Mouse (Mus musculus) monocyte, adult 5-6 weeks (primary cell): ENCODE measurements around the gene Mbnl2. TPM values are rescaled to one million over a fixed set of nuclear protein-coding genes. Genes with fewer than 3 reads are reported as not detected.

Source experiments
- ATAC-seq: fragments of 153-309, 156-312 bp; replicated peaks from 2 replicates; pipeline ENCODE4 v1.8.0; 2017; ENCODE audit warnings: mild to moderate bottlenecking; ENCODE audit not compliant: low TSS enrichment, insufficient number of reproducible peaks, severe bottlenecking, poor library complexity, low FRiP score
- total RNA-seq: library from RNA; stranded (forward); fragments of 200-1000, 200-491, 200-594 nt; gene quantifications from 3 replicates; pipeline ENCODE4 v1.2.3, GENCODE M21; 2017

The Mbnl2 gene
- total RNA-seq, 1 experiment from 2014 or later: 77.3 TPM

- ATAC-seq: no peak
These were observed 43.0 kb downstream of the Mbnl2 start for GRCm38 (mm10) chr14:120318326-120318935.

- ATAC-seq: no peak
These were observed 43.7 kb downstream of the Mbnl2 start for GRCm38 (mm10) chr14:120318974-120319731.

- no peak for ATAC-seq
These were observed 46.6 kb downstream of the Mbnl2 start for GRCm38 (mm10) chr14:120322041-120322440.

- ATAC-seq: no peak
These were observed 47.6 kb downstream of the Mbnl2 start for GRCm38 (mm10) chr14:120323111-120323510.

- ATAC-seq: no peak
These were observed 48.8 kb downstream of the Mbnl2 start for GRCm38 (mm10) chr14:120324061-120324791.

- ATAC-seq: no peak
These were observed 49.5 kb downstream of the Mbnl2 start for GRCm38 (mm10) chr14:120324883-120325480.

GRCm38 (mm10) chr14:120325673-120326072 is 50.2 kb downstream of the Mbnl2 start:
- peak; percentile 85 for ATAC-seq

GRCm38 (mm10) chr14:120330454-120330853 is 55.0 kb downstream of the Mbnl2 start:
- ATAC-seq: no peak

GRCm38 (mm10) chr14:120330881-120331514 is 55.5 kb downstream of the Mbnl2 start:
- no peak for ATAC-seq

- ATAC-seq: peak; percentile 30; the same call in 1 of the 2 replicates
These were observed 58.2 kb downstream of the Mbnl2 start for GRCm38 (mm10) chr14:120333465-120334243.

GRCm38 (mm10) chr14:120335366-120335765 is 59.9 kb downstream of the Mbnl2 start:
- ATAC-seq: no peak

- ATAC-seq: no peak
These were observed 60.4 kb downstream of the Mbnl2 start for GRCm38 (mm10) chr14:120335871-120336270.

GRCm38 (mm10) chr14:120336380-120336779 is 60.9 kb downstream of the Mbnl2 start:
- no peak for ATAC-seq

GRCm38 (mm10) chr14:120336841-120337240 is 61.4 kb downstream of the Mbnl2 start:
- ATAC-seq: no peak

- ATAC-seq: no peak
These were observed 62.4 kb downstream of the Mbnl2 start for GRCm38 (mm10) chr14:120337731-120338462.

- ATAC-seq: no peak
These were observed 63.2 kb downstream of the Mbnl2 start for GRCm38 (mm10) chr14:120338706-120339105.

- no peak for ATAC-seq
These were observed 66.4 kb downstream of the Mbnl2 start for GRCm38 (mm10) chr14:120341912-120342311.
